ENCODE assay signal across 18 mouse cellular contexts in the genomic region with DNA sequence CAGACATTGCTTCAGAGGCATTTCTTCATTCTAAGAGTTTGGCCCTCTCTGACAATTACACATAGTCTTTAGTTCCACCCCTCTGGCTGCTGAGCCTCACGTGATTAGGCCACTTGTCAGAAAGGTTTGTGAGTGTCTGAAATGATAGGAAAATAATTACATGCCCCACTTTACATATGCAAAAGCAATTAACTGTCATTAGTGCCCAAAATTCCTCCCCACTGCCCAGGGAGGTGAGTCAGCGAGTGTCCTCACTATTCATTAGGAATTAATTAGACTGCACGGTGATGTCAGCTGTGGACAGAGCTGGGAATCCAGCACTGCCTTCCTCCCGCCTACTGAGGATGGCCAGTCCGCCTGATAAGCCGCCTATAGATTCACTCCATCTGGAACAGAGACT.
A peak's percentile ranks its signal among the peaks of the same experiment; 100 is the strongest.
DNase-seq lines count a peak whose midpoint lies in the region; ATAC-seq lines count a peak whose summit lies in the region.
"Had no signal": no experiment of that assay in that cellular context is flagged by ENCODE, and none has a peak within 500 bp of the region (broad histone marks: within the 10 kb centered on the region; RNA-seq: fewer than 3 reads in every experiment).

No protein-coding gene starts in this region.

- peaks cover 24% of the 10 kb centered on the region for H3K4me1 ChIP-seq in forebrain, embryonic 12.5 days
- H3K4me1 ChIP-seq in forebrain, embryonic 15.5 days: peaks cover 17% of the 10 kb centered on the region
- H3K4me1 ChIP-seq in heart, embryonic 13.5 days: peaks cover 88% of the 10 kb centered on the region
- peaks cover 18% of the 10 kb centered on the region; the same call in 1 of the 2 replicates for H3K4me1 ChIP-seq in midbrain, embryonic 12.5 days
- H3K4me1 ChIP-seq in midbrain, embryonic 16.5 days (ENCODE audit: control insufficient read depth, insufficient read depth, low read length): no peaks in the 10 kb centered on the region

- H3K4me2 ChIP-seq in forebrain, embryonic 12.5 days: no peak overlapping the region
- H3K4me2 ChIP-seq in forebrain, embryonic 15.5 days (replicated peaks): no peak overlapping the region
- peak overlapping the region; percentile 30 for H3K4me2 ChIP-seq in heart, embryonic 13.5 days
- H3K4me2 ChIP-seq in midbrain, embryonic 12.5 days (replicated peaks): no peak overlapping the region
- H3K4me2 ChIP-seq in midbrain, embryonic 16.5 days (ENCODE audit: low read length): no peak overlapping the region
- H3K4me2 ChIP-seq: neural tube, embryonic 13.5 days had no signal

- H3K9ac ChIP-seq in forebrain, embryonic 12.5 days: no peak overlapping the region
- H3K9ac ChIP-seq in forebrain, embryonic 15.5 days (replicated peaks): no peak overlapping the region
- H3K9ac ChIP-seq in heart, embryonic 13.5 days: peak overlapping the region; percentile 17; the same call in 1 of the 2 replicates
- no peak overlapping the region for H3K9ac ChIP-seq in midbrain, embryonic 12.5 days (replicated peaks)
- H3K9ac ChIP-seq in midbrain, embryonic 16.5 days (ENCODE audit: low read depth, low read length): no peak overlapping the region
- H3K9ac ChIP-seq: liver, postnatal 0 days; neural tube, embryonic 13.5 days had no signal

- no peaks in the 10 kb centered on the region for H3K27me3 ChIP-seq in forebrain, embryonic 12.5 days
- no peaks in the 10 kb centered on the region for H3K27me3 ChIP-seq in forebrain, embryonic 15.5 days
- H3K27me3 ChIP-seq in heart, embryonic 13.5 days (replicated peaks): no peaks in the 10 kb centered on the region
- no peaks in the 10 kb centered on the region for H3K27me3 ChIP-seq in midbrain, embryonic 12.5 days
- H3K27me3 ChIP-seq in midbrain, embryonic 16.5 days (ENCODE audit: control insufficient read depth, insufficient read depth, low read depth, low read length): no peaks in the 10 kb centered on the region
- H3K27me3 ChIP-seq: neural tube, embryonic 13.5 days; Patski had no signal

- WGBS in forebrain, embryonic 12.5 days: 49% methylated on average over 6 of the region's 6 CpGs
- 27% methylated on average over 6 of the region's 6 CpGs for WGBS in forebrain, embryonic 15.5 days
- WGBS in heart, embryonic 13.5 days: 26% methylated on average over 6 of the region's 6 CpGs
- 71% methylated on average over 6 of the region's 6 CpGs for WGBS in midbrain, embryonic 12.5 days
- 58% methylated on average over 6 of the region's 6 CpGs for WGBS in midbrain, embryonic 16.5 days

- DNase-seq in heart, postnatal 4 days: no peak
- DNase-seq in urinary bladder, postnatal 25 days (ENCODE audit: low spot score): no peak
- DNase-seq: cerebellum, adult 9-11 months; embryo, embryonic 11 days; kidney, postnatal 10 days; liver, postnatal 0 days; lung, postnatal 4 days; right cerebral cortex, postnatal 4 days; thymus, postnatal 4 days had no signal

- H3K4me3 ChIP-seq in forebrain, embryonic 12.5 days (replicated peaks): no peak overlapping the region
- H3K4me3 ChIP-seq in forebrain, embryonic 15.5 days: no peak overlapping the region
- H3K4me3 ChIP-seq in heart, embryonic 13.5 days: no peak overlapping the region
- H3K4me3 ChIP-seq in midbrain, embryonic 12.5 days: no peak overlapping the region
- no peak overlapping the region for H3K4me3 ChIP-seq in midbrain, embryonic 16.5 days (ENCODE audit: low read depth, low read length)
- H3K4me3 ChIP-seq: neural tube, embryonic 13.5 days had no signal

- H3K27ac ChIP-seq in forebrain, embryonic 12.5 days: no peak overlapping the region
- no peak overlapping the region for H3K27ac ChIP-seq in forebrain, embryonic 15.5 days (replicated peaks)
- peak overlapping the region; percentile 91 for H3K27ac ChIP-seq in heart, embryonic 13.5 days (replicated peaks)
- no peak overlapping the region for H3K27ac ChIP-seq in midbrain, embryonic 12.5 days (replicated peaks)
- no peak overlapping the region for H3K27ac ChIP-seq in midbrain, embryonic 16.5 days (ENCODE audit: low read length)
- H3K27ac ChIP-seq: neural tube, embryonic 13.5 days had no signal

- H3K9me3 ChIP-seq in forebrain, embryonic 12.5 days: no peaks in the 10 kb centered on the region
- H3K9me3 ChIP-seq in forebrain, embryonic 15.5 days: no peaks in the 10 kb centered on the region
- H3K9me3 ChIP-seq in heart, embryonic 13.5 days: no peaks in the 10 kb centered on the region
- no peaks in the 10 kb centered on the region for H3K9me3 ChIP-seq in midbrain, embryonic 12.5 days
- H3K9me3 ChIP-seq in midbrain, embryonic 16.5 days (replicated peaks; ENCODE audit: control insufficient read depth, low read length, poor library complexity, severe bottlenecking): no peaks in the 10 kb centered on the region
- H3K9me3 ChIP-seq: neural tube, embryonic 13.5 days had no signal

- ATAC-seq in forebrain, embryonic 12.5 days (ENCODE audit: low FRiP score): peak; percentile 72; the same call in 1 of the 2 replicates
- no peak; the same call in 1 of the 2 replicates for ATAC-seq in forebrain, embryonic 15.5 days (replicated peaks)
- no peak for ATAC-seq in heart, embryonic 13.5 days (ENCODE audit: extremely low read depth, insufficient number of reproducible peaks, low FRiP score, low TSS enrichment)
- ATAC-seq in midbrain, embryonic 12.5 days (ENCODE audit: low FRiP score, low read depth): 0 out of 2 replicates have a peak, but pooled peaks have one; percentile 60
- ATAC-seq in midbrain, embryonic 16.5 days: no peak
- ATAC-seq in monocyte, adult 5-6 weeks (replicated peaks; ENCODE audit: insufficient number of reproducible peaks, low FRiP score, low TSS enrichment, poor library complexity, severe bottlenecking): no peak
- ATAC-seq: intestine, postnatal 0 days; liver, postnatal 0 days; Patski had no signal

- H3K36me3 ChIP-seq in forebrain, embryonic 12.5 days (replicated peaks): no peaks in the 10 kb centered on the region
- no peaks in the 10 kb centered on the region; the same call in 1 of the 2 replicates for H3K36me3 ChIP-seq in forebrain, embryonic 15.5 days
- H3K36me3 ChIP-seq in heart, embryonic 13.5 days: peaks cover 18% of the 10 kb centered on the region
- H3K36me3 ChIP-seq in midbrain, embryonic 12.5 days: no peaks in the 10 kb centered on the region
- no peaks in the 10 kb centered on the region for H3K36me3 ChIP-seq in midbrain, embryonic 16.5 days (ENCODE audit: control insufficient read depth, insufficient read depth, low read length)
- H3K36me3 ChIP-seq: neural tube, embryonic 13.5 days had no signal

Comparison
In these comparisons a context has a peak if more than half of its experiments do, and no peak if none do; other contexts are left out.
1. ATAC-seq: peak in forebrain, embryonic 12.5 days (single experiment) and midbrain, embryonic 12.5 days (single experiment); none in forebrain, embryonic 15.5 days (single experiment), heart, embryonic 13.5 days (single experiment), midbrain, embryonic 16.5 days (single experiment) and monocyte, adult 5-6 weeks (single experiment).